Comparison of ENCODE assay signal across 8 mouse cellular contexts in the genomic region with DNA sequence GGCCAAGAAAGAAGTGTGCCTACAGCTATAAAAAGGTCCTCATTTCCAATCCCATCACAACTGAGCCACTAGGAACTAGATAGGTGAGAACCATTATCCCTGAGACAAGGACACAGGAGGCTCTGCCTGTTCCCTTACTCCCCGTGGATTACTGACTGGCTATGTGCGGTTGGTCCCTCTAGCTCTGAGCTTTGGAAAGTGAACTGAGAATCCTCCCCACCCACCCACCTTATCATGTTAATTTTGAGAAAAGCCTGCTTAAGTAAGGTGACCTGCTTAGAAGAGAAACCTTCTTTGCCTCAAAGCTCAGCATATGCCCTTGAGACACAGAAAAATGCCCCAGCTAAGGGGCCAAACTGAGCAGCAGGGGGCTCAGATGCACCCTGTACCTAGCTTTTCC. TPM values are rescaled to one million over a fixed set of nuclear protein-coding genes. Genes with fewer than 3 reads are reported as not detected.
DNase-seq lines count a peak whose midpoint lies in the region; ATAC-seq and TF ChIP-seq lines count a peak whose summit lies in the region.

No protein-coding gene starts in this region.

- no peak for TF ChIP-seq EP300 in liver, postnatal 0 days (IDR thresholded peaks at IDR 0.05; ENCODE audit: low read depth)

- no peaks in the 10 kb centered on the region for H3K9me3 ChIP-seq in heart, embryonic 12.5 days (replicated peaks)
- H3K9me3 ChIP-seq in hindbrain, embryonic 10.5 days = no peaks in the 10 kb centered on the region
- H3K9me3 ChIP-seq in liver, postnatal 0 days (ENCODE audit: low read length) = no peaks in the 10 kb centered on the region

- peak overlapping the region; percentile 100 for H3K9ac ChIP-seq in heart, embryonic 12.5 days
- peak overlapping the region; percentile 89; the same call in 1 of the 2 replicates for H3K9ac ChIP-seq in liver, postnatal 0 days (replicated peaks)

- H3K4me2 ChIP-seq in heart, embryonic 12.5 days = peak overlapping the region; percentile 90
- H3K4me2 ChIP-seq in liver, postnatal 0 days (ENCODE audit: low read depth, low read length) = peak overlapping the region; percentile 95

- no peak for ATAC-seq in heart, embryonic 12.5 days (ENCODE audit: insufficient number of reproducible peaks, low FRiP score)
- ATAC-seq in liver, postnatal 0 days = no peak

- H3K27me3 ChIP-seq in heart, embryonic 12.5 days (replicated peaks) = no peaks in the 10 kb centered on the region
- peaks cover 33% of the 10 kb centered on the region for H3K27me3 ChIP-seq in hindbrain, embryonic 10.5 days (ENCODE audit: insufficient read depth, poor library complexity, severe bottlenecking)
- peaks cover 17% of the 10 kb centered on the region; the same call in 1 of the 2 replicates for H3K27me3 ChIP-seq in liver, postnatal 0 days (ENCODE audit: insufficient read depth, low read length)

- peak overlapping the region; percentile 97 for H3K27ac ChIP-seq in heart, embryonic 12.5 days (ENCODE audit: poor library complexity, severe bottlenecking)
- peak overlapping the region; percentile 99 for H3K27ac ChIP-seq in hindbrain, embryonic 10.5 days
- peak overlapping the region; percentile 13; the same call in 1 of the 2 replicates for H3K27ac ChIP-seq in liver, postnatal 0 days (ENCODE audit: low read depth)

- no peaks in the 10 kb centered on the region for H3K36me3 ChIP-seq in heart, embryonic 12.5 days
- H3K36me3 ChIP-seq in hindbrain, embryonic 10.5 days = peaks cover 6% of the 10 kb centered on the region
- no peaks in the 10 kb centered on the region for H3K36me3 ChIP-seq in liver, postnatal 0 days (replicated peaks; ENCODE audit: insufficient read depth, low read length)

- peaks cover 75% of the 10 kb centered on the region for H3K4me1 ChIP-seq in heart, embryonic 12.5 days (replicated peaks)
- H3K4me1 ChIP-seq in hindbrain, embryonic 10.5 days (replicated peaks) = peaks cover 93% of the 10 kb centered on the region
- H3K4me1 ChIP-seq in liver, postnatal 0 days (ENCODE audit: insufficient read depth) = peaks cover 43% of the 10 kb centered on the region

- H3K4me3 ChIP-seq in heart, embryonic 12.5 days = peak overlapping the region; percentile 88
- peak overlapping the region; percentile 91; the same call in 1 of the 2 replicates for H3K4me3 ChIP-seq in hindbrain, embryonic 10.5 days
- peak overlapping the region; percentile 73 for H3K4me3 ChIP-seq in liver, postnatal 0 days (ENCODE audit: low read depth, low read length)

- DNase-seq in heart, adult 11 months = no peak
- peak; percentile 84 for DNase-seq in ES-CJ7 (ENCODE audit: low read depth, low spot score)
- DNase-seq in hindbrain, embryonic 10.5 days (ENCODE audit: low spot score) = no peak
- no peak for DNase-seq in liver, postnatal 0 days
- DNase-seq in adrenal gland, postnatal 14 days = no peak
- no peak for DNase-seq in layer of hippocampus, adult 18-20 months (ENCODE audit: low spot score in 2 of 2)
- no peak for DNase-seq in spleen, adult 12 weeks (ENCODE audit: low spot score)

- 34% methylated on average over 2 of the region's 2 CpGs for WGBS in heart, embryonic 12.5 days
- 56% methylated on average over 2 of the region's 2 CpGs for WGBS in hindbrain, embryonic 10.5 days
- WGBS in liver, postnatal 0 days (ENCODE audit: insufficient replicate concordance) = 35% methylated on average over 2 of the region's 2 CpGs

- TF ChIP-seq CTCF in liver, postnatal 0 days (IDR thresholded peaks at IDR 0.05; ENCODE audit: low read depth) = no peak

RNA-seq across cellular contexts. Expression of a gene that starts 14.9 kb away (rescaled TPM):
- 27.4 and 27.8 TPM in 2 replicates for polyA plus RNA-seq in heart, embryonic 12.5 days (2016; fragmentation: Nextera tagmentation; extraction: Ambion mirVana)
- polyA plus RNA-seq in hindbrain, embryonic 10.5 days (2016; fragmentation: Nextera tagmentation; extraction: Ambion mirVana) = 25.7 and 32.7 TPM in 2 replicates
- 5.3 TPM in 2 replicates for polyA plus RNA-seq in liver, postnatal 0 days (2015; fragmentation: Nextera tagmentation; extraction: Ambion mirVana)
- 60.1 and 75.8 TPM in 2 replicates for total RNA-seq in adrenal gland, postnatal 14 days (2021)
- total RNA-seq in layer of hippocampus, adult 18-20 months (2021) = 10 to 100 TPM; 17.9 to 20.7 TPM

RNA-seq across cellular contexts. Expression of a gene that starts 51.1 kb away (rescaled TPM):
- polyA plus RNA-seq in heart, embryonic 12.5 days (2016; fragmentation: Nextera tagmentation; extraction: Ambion mirVana) = 52.9 and 55.0 TPM in 2 replicates
- polyA plus RNA-seq in hindbrain, embryonic 10.5 days (2016; fragmentation: Nextera tagmentation; extraction: Ambion mirVana) = 28.8 and 31.3 TPM in 2 replicates
- polyA plus RNA-seq in liver, postnatal 0 days (2015; fragmentation: Nextera tagmentation; extraction: Ambion mirVana) = 59.0 and 61.1 TPM in 2 replicates
- 68.8 and 76.9 TPM in 2 replicates for total RNA-seq in adrenal gland, postnatal 14 days (2021)
- 100 to 1,000 TPM; 138 to 140 TPM for total RNA-seq in layer of hippocampus, adult 18-20 months (2021)

Comparison
In these comparisons a context has a peak if more than half of its experiments do, and no peak if none do; other contexts are left out.
1. H3K27ac ChIP-seq: peak in every context shown above with its lines; median percentile 99 in hindbrain, embryonic 10.5 days; 97 in heart, embryonic 12.5 days; 13 in liver, postnatal 0 days.